Mouse (Mus musculus) olfactory bulb, adult 2 months (tissue): Measurements from ENCODE around the gene Gm5724. TPM values are rescaled to one million over a fixed set of nuclear protein-coding genes. Genes with fewer than 3 reads are reported as not detected.

Source experiments
- H3K27ac ChIP-seq: fragments of 200-500 bp; 2 replicates; pipeline ENCODE4 v1.5.1; 2012; ENCODE audit warnings: low read depth, low read length; ENCODE audit not compliant: insufficient read depth
- H3K4me1 ChIP-seq: fragments of 200-500 bp; 2 replicates; pipeline ENCODE4 v1.6.1; 2012; ENCODE audit warnings: low read length; ENCODE audit not compliant: control insufficient read depth, insufficient read depth
- H3K4me3 ChIP-seq: fragments of 200-500 bp; 2 replicates; pipeline ENCODE4 v1.5.1; 2012; ENCODE audit warnings: mild to moderate bottlenecking, low read depth, low read length, moderate library complexity; ENCODE audit not compliant: insufficient read depth
- CTCF ChIP-seq: fragments of 200-500 bp; IDR thresholded peaks from 2 replicates; pipeline ENCODE4 v1.5.1; 2012; ENCODE audit warnings: low read depth, mild to moderate bottlenecking, low read length, moderate library complexity; ENCODE audit not compliant: insufficient read depth
- POLR2A ChIP-seq: fragments of 200-500 bp; IDR thresholded peaks from 2 replicates; pipeline ENCODE4 v1.6.1; 2012; ENCODE audit warnings: mild to moderate bottlenecking, low read depth, low read length, moderate library complexity; ENCODE audit not compliant: insufficient read depth
- WGBS: fragments of 180-500 bp; shearing (Covaris S2); methylation state at CpG from one replicate; pipeline ENCODE4 v1.1.7; 2018; 5-methylcytosine and 5-hydroxymethylcytosine counted together
- polyA plus RNA-seq: library from polyadenylated mRNA; stranded (reverse); fragments of >200 nt; gene quantifications from 2 replicates; pipeline ENCODE4 v1.2.4, GENCODE M21; 2012; ENCODE audit warnings: low replicate concordance; ENCODE audit not compliant: missing spikeins, insufficient read depth, insufficient read length

Gm5724 gene
- polyA plus RNA-seq = not detected in 2 replicates

GRCm38 (mm10) chr6:141773710-141774109 is at the start of gene Gm5724:
Gene Gm5724, minus strand, starts transcription at chr6:141773810.
- H3K27ac ChIP-seq = no peak within 1 kb of the TSS
- no peak for TF ChIP-seq POLR2A
- no peak for TF ChIP-seq CTCF
- WGBS = 88% methylated on average over 3 of the region's 3 CpGs
- no peaks in the 10 kb centered on the region for H3K4me1 ChIP-seq
- H3K4me3 ChIP-seq = no peak within 1 kb of the TSS

- 38% methylated on average over 1 of the region's 1 CpGs for WGBS
- H3K4me3 ChIP-seq = no peak overlapping the region
- TF ChIP-seq CTCF (no peak), POLR2A (no peak)
- no peak overlapping the region for H3K27ac ChIP-seq
- no peaks in the 10 kb centered on the region for H3K4me1 ChIP-seq
Observed at GRCm38 (mm10) chr6:141797837-141798236, 24.2 kb upstream of the Gm5724 start.

- H3K27ac ChIP-seq = no peak overlapping the region
- H3K4me1 ChIP-seq = no peaks in the 10 kb centered on the region
- TF ChIP-seq POLR2A (no peak), CTCF (no peak)
- WGBS = 35% methylated on average over 2 of the region's 2 CpGs
- no peak overlapping the region for H3K4me3 ChIP-seq
Observed at GRCm38 (mm10) chr6:141774476-141774875, 866 bp upstream of the Gm5724 start.

- no peak overlapping the region for H3K27ac ChIP-seq
- no peak overlapping the region for H3K4me3 ChIP-seq
- TF ChIP-seq POLR2A (no peak), CTCF (no peak)
- H3K4me1 ChIP-seq = no peaks in the 10 kb centered on the region
Observed at GRCm38 (mm10) chr6:141691246-141691645, 82.4 kb downstream of the Gm5724 start.

- TF ChIP-seq CTCF (no peak), POLR2A (no peak)
- 78% methylated on average over 4 of the region's 4 CpGs for WGBS
- Histone ChIP-seq H3K4me1 (no peaks in the 10 kb centered on the region), H3K27ac (no peak overlapping the region), H3K4me3 (no peak overlapping the region)
Observed at GRCm38 (mm10) chr6:141687008-141687407, 86.6 kb downstream of the Gm5724 start.

Other genes with a start within 250 kb of the Gm5724 start
- not detected in 2 replicates for gene Slco1c1, start 249.4 kb downstream of the Gm5724 start, polyA plus RNA-seq
- gene Slco1b2, start 144.3 kb downstream of the Gm5724 start, polyA plus RNA-seq = not detected in 2 replicates
- not detected in 2 replicates for gene Slco1a4, start 82.4 kb upstream of the Gm5724 start, polyA plus RNA-seq
- gene Slco1a1, start 173.2 kb upstream of the Gm5724 start, polyA plus RNA-seq = not detected in 2 replicates
- gene Gm6614, start 237.6 kb upstream of the Gm5724 start, polyA plus RNA-seq = not detected in 2 replicates